Mouse (Mus musculus) heart, adult 8-10 months (tissue): ENCODE measurements around the gene Wdr26. TPM values are rescaled to one million over a fixed set of nuclear protein-coding genes. Genes with fewer than 3 reads are reported as not detected.

Experiments used
- DNase-seq: peaks from one replicate; pipeline ENCODE4 v3.0.0; 2022; ENCODE audit warnings: low spot score
- total RNA-seq, 4 experiments: library from RNA; stranded (reverse); gene quantifications; 2 replicates each; pipeline ENCODE4 v1.2.4; 2022

The Wdr26 gene
- total RNA-seq, 4 experiments from 2014 or later, result 87.5 to 93.5 (median 89.2) TPM

GRCm38 (mm10) chr1:181167816-181168215 is 44.0 kb downstream of the Wdr26 start:
- no peak for DNase-seq

- no peak for DNase-seq
Measured at GRCm38 (mm10) chr1:181151541-181151940, 60.3 kb downstream of the Wdr26 start.

GRCm38 (mm10) chr1:181150827-181151534 is 60.8 kb downstream of the Wdr26 start:
- DNase-seq, result peak; percentile 92

GRCm38 (mm10) chr1:181150431-181150826 is 61.4 kb downstream of the Wdr26 start:
- DNase-seq, result no peak

- DNase-seq, result no peak
Measured at GRCm38 (mm10) chr1:181149373-181150017, 62.3 kb downstream of the Wdr26 start.

- DNase-seq, result no peak
Measured at GRCm38 (mm10) chr1:181148540-181148939, 63.3 kb downstream of the Wdr26 start.

GRCm38 (mm10) chr1:181146187-181146586 is 65.6 kb downstream of the Wdr26 start:
- no peak for DNase-seq

GRCm38 (mm10) chr1:181144966-181145365 is 66.8 kb downstream of the Wdr26 start:
- DNase-seq, result no peak

GRCm38 (mm10) chr1:181143950-181144836 is 67.6 kb downstream of the Wdr26 start, which contains the start of the genes Nvl and Cnih4:
Gene Nvl (minus strand): TSS chr1:181144204.
Gene Cnih4 (plus strand): TSS chr1:181144693.
- DNase-seq, result peak; percentile 91

- no peak for DNase-seq
Measured at GRCm38 (mm10) chr1:181143609-181143949, 68.2 kb downstream of the Wdr26 start.

- no peak for DNase-seq
Measured at GRCm38 (mm10) chr1:181138730-181139129, 73.1 kb downstream of the Wdr26 start.

- DNase-seq, result no peak
Measured at GRCm38 (mm10) chr1:181131915-181132314, 79.9 kb downstream of the Wdr26 start.

- no peak for DNase-seq
Measured at GRCm38 (mm10) chr1:181126766-181127165, 85.0 kb downstream of the Wdr26 start.

- no peak for DNase-seq
Measured at GRCm38 (mm10) chr1:181125916-181126315, 85.9 kb downstream of the Wdr26 start.

- DNase-seq, result no peak
Measured at GRCm38 (mm10) chr1:181124145-181124544, 87.7 kb downstream of the Wdr26 start.

Other genes with a start within 250 kb of the Wdr26 start
- 10 to 100 TPM; 35.3 to 51.3 (median 47.1) TPM for gene Ephx1, start 191.1 kb downstream of the Wdr26 start, total RNA-seq
- under 1 TPM in 1 of 4 experiments, not detected in 3; 0.14 TPM for gene 9130409I23Rik, start 160.8 kb downstream of the Wdr26 start, total RNA-seq
- 1 to 10 TPM; 6.9 to 8.0 (median 7.2) TPM for gene Nvl, start 67.8 kb downstream of the Wdr26 start, total RNA-seq
- gene Cnih4, start 67.3 kb downstream of the Wdr26 start, total RNA-seq, result 10 to 100 TPM; 46.6 to 52.1 (median 48.9) TPM
- not detected for gene Cnih3, start 140.6 kb upstream of the Wdr26 start, total RNA-seq